ENCODE assay signal across 8 mouse cellular contexts in genomic region chr5:125002969-125003872, GRCm38 (mm10). TPM values are rescaled to one million over a fixed set of nuclear protein-coding genes. Genes with fewer than 3 reads are reported as not detected.
DNase-seq lines count a peak whose midpoint lies in the region; ATAC-seq and TF ChIP-seq lines count a peak whose summit lies in the region.
"Had no signal": no experiment of that assay in that cellular context is flagged by ENCODE, and none has a peak within 500 bp of the region (broad histone marks: within the 10 kb centered on the region; RNA-seq: fewer than 3 reads in every experiment).

Rflna (plus strand) TSS chr5:125003221.

- 3% methylated on average over 36 of the region's 41 CpGs for WGBS in heart, embryonic 15.5 days
- 2% methylated on average over 40 of the region's 41 CpGs for WGBS in limb, embryonic 12.5 days
- WGBS in midbrain, embryonic 15.5 days: 1% methylated on average over 40 of the region's 41 CpGs

- H3K36me3 ChIP-seq in G1E (replicated peaks): no peaks in the 10 kb centered on the region
- no peaks in the 10 kb centered on the region for H3K36me3 ChIP-seq in heart, embryonic 15.5 days
- no peaks in the 10 kb centered on the region for H3K36me3 ChIP-seq in limb, embryonic 12.5 days
- H3K36me3 ChIP-seq in midbrain, embryonic 15.5 days (replicated peaks): no peaks in the 10 kb centered on the region

- peaks cover 90% of the 10 kb centered on the region for H3K9me3 ChIP-seq in G1E (replicated peaks)
- no peaks in the 10 kb centered on the region for H3K9me3 ChIP-seq in heart, embryonic 15.5 days (replicated peaks)
- H3K9me3 ChIP-seq in limb, embryonic 12.5 days: no peaks in the 10 kb centered on the region
- no peaks in the 10 kb centered on the region for H3K9me3 ChIP-seq in midbrain, embryonic 15.5 days

- DNase-seq in G1E (ENCODE audit: low spot score): no peak
- DNase-seq in adrenal gland, postnatal 25 days: peak; percentile 61
- no peak for DNase-seq in thymus, postnatal 0 days (ENCODE audit: low spot score)
- DNase-seq in cerebellum, adult 9-11 months: no peak

- no peak within 1 kb of the TSS for H3K27ac ChIP-seq in heart, embryonic 15.5 days
- H3K27ac ChIP-seq in limb, embryonic 12.5 days: peak within 1 kb of the TSS; percentile 12; the same call in 1 of the 2 replicates
- H3K27ac ChIP-seq in midbrain, embryonic 15.5 days: no peak within 1 kb of the TSS

- no peak for TF ChIP-seq CTCF in G1E (IDR thresholded peaks at IDR 0.05; ENCODE audit: low read depth, low read length)

- H3K4me1 ChIP-seq in G1E (ENCODE audit: insufficient read depth, low read depth, low read length): no peaks in the 10 kb centered on the region
- peaks cover 38% of the 10 kb centered on the region for H3K4me1 ChIP-seq in heart, embryonic 15.5 days (replicated peaks)
- peaks cover 68% of the 10 kb centered on the region for H3K4me1 ChIP-seq in limb, embryonic 12.5 days (replicated peaks)
- peaks cover 24% of the 10 kb centered on the region for H3K4me1 ChIP-seq in midbrain, embryonic 15.5 days

- H3K4me2 ChIP-seq in heart, embryonic 15.5 days: peak within 1 kb of the TSS; percentile 77
- peak within 1 kb of the TSS; percentile 67 for H3K4me2 ChIP-seq in limb, embryonic 12.5 days
- peak within 1 kb of the TSS; percentile 59 for H3K4me2 ChIP-seq in midbrain, embryonic 15.5 days

- no peak for ATAC-seq in G1E (ENCODE audit: extremely low read depth, insufficient number of reproducible peaks, low FRiP score, poor library complexity, severe bottlenecking)
- ATAC-seq in heart, embryonic 15.5 days (replicated peaks; ENCODE audit: insufficient number of reproducible peaks, insufficient read depth, low FRiP score, low read depth): peak; percentile 47
- ATAC-seq in limb, embryonic 12.5 days (ENCODE audit: insufficient number of reproducible peaks, insufficient read depth, low FRiP score, low TSS enrichment, low read depth): peak; percentile 47
- ATAC-seq in midbrain, embryonic 15.5 days (replicated peaks): peak; percentile 43

- H3K9ac ChIP-seq in heart, embryonic 15.5 days: peak within 1 kb of the TSS; percentile 53
- H3K9ac ChIP-seq in limb, embryonic 12.5 days (replicated peaks): peak within 1 kb of the TSS; percentile 68
- peak within 1 kb of the TSS; percentile 28 for H3K9ac ChIP-seq in midbrain, embryonic 15.5 days

- H3K4me3 ChIP-seq in G1E (ENCODE audit: low read depth, low read length): peak within 1 kb of the TSS; percentile 13; the same call in 1 of the 2 replicates
- H3K4me3 ChIP-seq in heart, embryonic 15.5 days: peak within 1 kb of the TSS; percentile 44
- H3K4me3 ChIP-seq in limb, embryonic 12.5 days (replicated peaks): peak within 1 kb of the TSS; percentile 50
- H3K4me3 ChIP-seq in midbrain, embryonic 15.5 days: peak within 1 kb of the TSS; percentile 33

- H3K27me3 ChIP-seq in G1E (ENCODE audit: insufficient read depth, low read length): no peaks in the 10 kb centered on the region
- H3K27me3 ChIP-seq in heart, embryonic 15.5 days: peaks cover 32% of the 10 kb centered on the region
- H3K27me3 ChIP-seq in limb, embryonic 12.5 days: peaks cover 39% of the 10 kb centered on the region
- H3K27me3 ChIP-seq in midbrain, embryonic 15.5 days (replicated peaks): 0 out of 2 replicates have a peak, but pooled peaks cover 5% of the 10 kb centered on the region

RNA-seq across cellular contexts. Expression of gene Rflna, which starts in this region (rescaled TPM):
- total RNA-seq in G1E (2014; fragmentation: Nextera tagmentation) (not detected in 2 replicates), G1E (2017) (not detected in 2 replicates)
- not detected in 2 replicates for polyA plus RNA-seq in G1E (2012)
- 3.9 and 4.3 TPM in 2 replicates for total RNA-seq in adrenal gland, postnatal 25 days (2021)
- polyA plus RNA-seq in heart, embryonic 15.5 days (2015; fragmentation: Nextera tagmentation; extraction: Ambion mirVana): 1.3 and 2.3 TPM in 2 replicates
- 28.6 and 33.0 TPM in 2 replicates for polyA plus RNA-seq in limb, embryonic 12.5 days (2016; fragmentation: Nextera tagmentation; extraction: Ambion mirVana)
- polyA plus RNA-seq in midbrain, embryonic 15.5 days (2015; fragmentation: Nextera tagmentation; extraction: Ambion mirVana): 6.7 and 7.9 TPM in 2 replicates
- 0.51 and 0.61 TPM in 2 replicates for polyA plus RNA-seq in thymus, postnatal 0 days (2015; fragmentation: Nextera tagmentation; extraction: Ambion mirVana)
- total RNA-seq: neutrophil, adult 5-6 weeks had no signal
